Mouse (Mus musculus): ENCODE measurements at regions not wholly inside any gene's neighbourhood (a gene's known extent, or its start where the extent isn't known, plus 50 kb on each side); places are given as distances from the start of the nearest gene placed in this dataset.
A peak's percentile ranks its signal among the peaks of the same experiment; 100 is the strongest.
"Not testable (repeated sequence)": the region's sequence is repeated elsewhere in the genome, so short reads cannot be mapped to it uniquely, and the experiment has no call there.

GRCm38 (mm10) chr3:137217926-137218325, 122.9 kb upstream of the Emcn start:
- no peak for DNase-seq (ENCODE audit: low spot score in 2 of 2)

- no peak for DNase-seq (ENCODE audit: low spot score in 2 of 2)
Observed at GRCm38 (mm10) chr3:137226151-137226550, 114.7 kb upstream of the Emcn start.

GRCm38 (mm10) chr3:137227122-137227838, 113.6 kb upstream of the Emcn start:
- DNase-seq (ENCODE audit: low spot score in 2 of 2), result no peak

- DNase-seq (ENCODE audit: low spot score in 2 of 2), result no peak
Observed at GRCm38 (mm10) chr3:137228416-137228815, 112.5 kb upstream of the Emcn start.

- DNase-seq (ENCODE audit: low spot score in 2 of 2), result no peak
Observed at GRCm38 (mm10) chr3:137242877-137243276, 98.0 kb upstream of the Emcn start.

GRCm38 (mm10) chr3:137263907-137264306, 77.0 kb upstream of the Emcn start:
- DNase-seq (ENCODE audit: low spot score in 2 of 2), result no peak

- no peak for DNase-seq (ENCODE audit: low spot score in 2 of 2)
Observed at GRCm38 (mm10) chr3:137267752-137268151, 73.1 kb upstream of the Emcn start.

- peak in 1 of 2 experiments; percentile 50 for DNase-seq (ENCODE audit: low spot score in 2 of 2)
Observed at GRCm38 (mm10) chr3:137275444-137275843, 65.4 kb upstream of the Emcn start.

- peak in 1 of 2 experiments; percentile 41 for DNase-seq (ENCODE audit: low spot score in 2 of 2)
Observed at GRCm38 (mm10) chr3:137279284-137279683, 61.6 kb upstream of the Emcn start.

GRCm38 (mm10) chr3:137281052-137281451, 59.8 kb upstream of the Emcn start:
- DNase-seq (ENCODE audit: low spot score in 2 of 2), result peak in 1 of 2 experiments; percentile 13

GRCm38 (mm10) chr3:137287558-137287957, 53.3 kb upstream of the Emcn start:
- not testable (repeated sequence) for DNase-seq (ENCODE audit: low spot score in 2 of 2)

GRCm38 (mm10) chr3:137288301-137288942, 52.4 kb upstream of the Emcn start:
- no peak for DNase-seq (ENCODE audit: low spot score in 2 of 2)

GRCm38 (mm10) chr3:137288943-137289682, 51.8 kb upstream of the Emcn start:
- no peak for DNase-seq (ENCODE audit: low spot score in 2 of 2)

- no peak for DNase-seq (ENCODE audit: low spot score in 2 of 2)
Observed at GRCm38 (mm10) chr3:137289683-137289984, 51.2 kb upstream of the Emcn start.
